Mouse (Mus musculus) bone marrow macrophage, adult 2 months (primary cell): ENCODE measurements around the gene AI464131. TPM values are rescaled to one million over a fixed set of nuclear protein-coding genes. Genes with fewer than 3 reads are reported as not detected.

Experiments used
- H3K27ac ChIP-seq: 2 replicates; pipeline ENCODE4 v1.5.1; 2012; ENCODE audit warnings: low read depth, low read length; ENCODE audit not compliant: insufficient read depth
- H3K4me1 ChIP-seq: 2 replicates; pipeline ENCODE4 v1.6.1; 2012; ENCODE audit warnings: low read length; ENCODE audit not compliant: control insufficient read depth, insufficient read depth
- H3K4me3 ChIP-seq: 2 replicates; pipeline ENCODE4 v1.5.1; 2012; ENCODE audit warnings: mild to moderate bottlenecking, low read length, moderate library complexity; ENCODE audit not compliant: insufficient read depth
- CTCF ChIP-seq: IDR thresholded peaks from 2 replicates; pipeline ENCODE4 v1.5.1; 2012; ENCODE audit warnings: low read depth, mild to moderate bottlenecking, low read length, moderate library complexity
- POLR2A ChIP-seq: IDR thresholded peaks from 2 replicates; pipeline ENCODE4 v1.6.1; 2012; ENCODE audit warnings: mild to moderate bottlenecking, low read depth, low read length, borderline replicate concordance
- polyA plus RNA-seq: library from polyadenylated mRNA; stranded (reverse); fragments of >200 nt; gene quantifications from 2 replicates; pipeline ENCODE4 v1.2.4, GENCODE M21; 2012; ENCODE audit not compliant: missing spikeins, insufficient read depth, insufficient read length

The AI464131 gene
- polyA plus RNA-seq, 1 experiment: 0.39 TPM

DNA sequence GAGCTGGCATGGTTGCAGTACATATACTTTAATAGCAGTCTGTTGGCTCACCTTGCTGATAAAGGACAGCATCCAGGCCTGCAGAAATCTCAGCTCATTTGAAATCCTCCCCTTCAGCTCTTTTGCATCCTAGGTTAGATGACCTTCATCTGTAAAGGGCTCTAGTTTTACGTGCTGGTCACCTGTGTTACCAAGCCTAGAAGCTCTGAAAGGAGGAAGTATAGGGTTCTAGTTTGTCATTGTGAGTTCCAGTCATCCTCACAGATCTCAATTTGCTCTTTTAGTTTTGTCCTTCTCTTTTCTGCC is 31.5 kb downstream of the AI464131 start:
- TF ChIP-seq POLR2A: no peak
- no peak for TF ChIP-seq CTCF
- no peak overlapping the region for H3K27ac ChIP-seq
- peaks cover 5% of the 10 kb centered on the region for H3K4me1 ChIP-seq
- no peak overlapping the region for H3K4me3 ChIP-seq

DNA sequence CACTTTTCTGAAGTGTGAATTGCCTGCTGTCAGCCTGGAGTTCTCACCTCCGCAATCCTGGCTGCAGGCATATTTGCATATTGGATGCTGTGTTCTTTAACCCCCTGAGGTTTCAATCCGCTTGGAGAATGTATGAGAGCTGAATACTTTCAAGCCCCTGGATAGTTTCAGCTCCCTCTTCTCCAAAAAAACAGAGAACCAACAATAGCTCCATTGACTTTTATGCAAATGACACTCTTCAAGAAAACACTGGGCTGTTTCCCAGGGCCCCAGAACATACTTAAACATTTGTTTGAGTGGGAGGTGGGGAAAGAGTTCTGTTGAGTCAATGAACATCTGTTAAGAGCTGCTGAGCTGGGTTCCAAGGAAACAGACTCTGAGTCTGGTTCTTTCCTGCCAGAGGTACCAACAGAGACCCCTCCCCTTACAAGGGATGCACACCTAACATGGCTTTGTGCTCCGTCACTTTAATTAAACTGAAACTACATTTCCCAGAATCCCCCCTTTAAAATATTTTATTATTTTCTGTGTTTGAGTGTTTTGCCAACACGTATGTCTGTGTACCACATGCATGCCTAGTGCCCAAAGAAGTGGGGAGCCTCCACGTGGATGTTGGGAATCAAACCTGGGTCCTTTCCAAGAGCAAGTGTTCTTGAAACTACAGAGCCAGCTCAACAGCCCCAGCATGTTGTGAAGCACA is 32.0 kb downstream of the AI464131 start:
- Histone ChIP-seq H3K4me1 (peaks cover 7% of the 10 kb centered on the region), H3K4me3 (no peak overlapping the region), H3K27ac (no peak overlapping the region)
- TF ChIP-seq CTCF: no peak
- TF ChIP-seq POLR2A: no peak

DNA sequence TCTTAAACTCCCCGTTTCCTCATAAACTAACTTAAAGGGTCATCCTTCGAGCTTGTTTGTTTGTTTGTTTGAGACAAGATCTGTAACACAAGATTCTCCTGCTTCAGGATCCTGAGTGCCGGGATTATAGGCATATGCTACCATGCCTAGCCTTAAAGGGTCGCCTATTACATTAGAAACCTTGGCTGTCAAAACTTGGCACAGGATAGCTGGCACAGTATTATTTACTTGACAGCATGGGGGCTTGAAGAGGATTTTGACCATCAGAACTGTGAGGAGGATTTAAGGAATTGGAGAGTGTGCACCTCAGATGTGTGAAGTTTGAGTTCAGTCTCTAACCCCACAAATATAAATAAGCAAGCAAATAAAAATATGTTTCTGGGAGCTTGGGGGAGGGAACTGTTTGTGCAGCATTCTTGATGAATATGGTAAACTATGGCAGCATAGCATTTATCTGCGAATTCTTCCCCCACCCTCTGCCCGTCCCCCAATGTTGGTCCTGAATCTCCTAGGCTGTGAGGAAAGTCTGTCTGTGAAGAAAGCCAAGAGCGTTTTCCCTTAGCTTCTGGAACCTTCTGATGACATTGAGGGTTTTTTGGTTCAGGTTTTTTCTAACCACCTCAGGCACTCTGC is 32.7 kb downstream of the AI464131 start:
- no peak for TF ChIP-seq POLR2A
- no peak for TF ChIP-seq CTCF
- no peak overlapping the region for H3K27ac ChIP-seq

DNA sequence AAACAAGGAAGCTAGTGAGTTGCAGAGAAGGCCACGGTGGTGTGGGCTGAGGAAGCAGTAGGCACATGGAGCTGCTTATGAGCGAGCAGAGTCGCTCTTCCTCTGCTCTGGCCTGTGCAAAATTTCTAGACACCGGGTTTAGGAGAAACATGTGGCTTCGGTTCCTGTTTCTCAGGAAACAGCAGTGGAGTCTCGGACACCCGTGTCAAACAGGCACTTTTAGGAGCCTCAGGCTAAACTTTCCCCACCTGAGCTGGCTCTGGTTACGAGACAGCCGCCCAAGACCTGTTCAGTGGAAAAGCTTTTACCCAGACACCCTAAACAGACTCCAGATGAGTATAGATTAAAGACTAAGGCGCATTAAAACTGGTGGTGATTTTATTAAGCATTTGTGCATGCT is 33.7 kb downstream of the AI464131 start:
- no peak for TF ChIP-seq POLR2A
- no peak for TF ChIP-seq CTCF
- Histone ChIP-seq H3K27ac (peak overlapping the region; percentile 58), H3K4me1 (peaks cover 8% of the 10 kb centered on the region), H3K4me3 (peak overlapping the region; percentile 2; the same call in 1 of the 2 replicates)

More for the DNA sequence above, 32.7 kb downstream of the AI464131 start:
- no peak overlapping the region for H3K4me3 ChIP-seq
- H3K4me1 ChIP-seq: peaks cover 8% of the 10 kb centered on the region

DNA sequence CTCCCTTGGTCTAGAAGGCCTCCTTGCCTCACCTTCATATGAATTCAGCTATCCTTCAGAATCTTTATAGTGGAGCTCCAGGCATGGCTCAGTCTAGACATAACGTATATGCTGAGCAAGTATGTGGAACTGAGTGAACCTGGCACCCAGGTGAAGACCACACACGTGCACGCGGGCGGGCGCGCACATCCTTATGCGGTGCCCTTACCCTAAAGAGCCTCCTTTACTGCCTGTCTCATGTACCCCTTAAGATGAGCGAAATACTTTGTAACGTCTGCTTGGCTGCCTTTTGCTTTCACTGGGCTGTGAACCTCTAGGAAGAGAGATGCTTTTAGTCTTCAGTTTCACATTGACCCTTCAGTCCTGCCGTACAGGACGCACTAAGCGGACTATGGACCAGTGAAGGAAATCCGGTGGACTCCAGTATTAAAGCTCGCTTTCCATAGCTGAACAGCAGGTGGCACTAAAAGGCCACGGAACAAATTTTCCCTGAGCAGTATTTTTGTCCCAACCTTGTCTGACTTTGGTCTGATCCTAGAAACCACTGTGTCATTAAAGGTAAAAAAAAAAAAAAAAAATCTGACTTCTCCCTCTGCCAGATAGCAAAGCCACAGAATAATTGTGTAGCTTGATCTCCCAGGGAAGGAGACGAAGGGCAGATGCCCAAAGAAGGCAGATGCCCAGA is 34.3 kb downstream of the AI464131 start:
- Histone ChIP-seq H3K4me3 (peak overlapping the region; percentile 2; the same call in 1 of the 2 replicates), H3K4me1 (peaks cover 8% of the 10 kb centered on the region), H3K27ac (peak overlapping the region; percentile 58)
- TF ChIP-seq CTCF: peak; percentile 11; the same call in 1 of the 2 replicates
- no peak for TF ChIP-seq POLR2A

DNA sequence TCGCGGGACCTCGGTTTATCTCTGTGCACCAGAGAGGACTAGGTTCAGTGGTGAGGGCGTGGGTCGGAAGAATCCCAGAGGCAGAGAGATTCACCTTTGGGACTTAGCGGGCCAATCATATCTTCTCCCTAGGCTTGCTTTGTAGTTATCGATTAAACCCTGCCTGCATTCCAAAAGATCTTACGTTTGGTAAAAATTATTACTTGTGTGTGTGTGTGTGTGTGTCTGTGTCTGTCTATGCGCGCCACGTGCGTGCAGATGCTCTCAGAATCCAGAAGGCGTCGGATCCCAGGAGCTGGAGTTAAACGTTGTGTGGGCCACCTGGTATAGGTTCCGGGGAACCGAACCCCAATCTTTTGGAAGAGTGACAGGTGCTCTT is 37.6 kb downstream of the AI464131 start:
- TF ChIP-seq CTCF (no peak), POLR2A (no peak)
- Histone ChIP-seq H3K4me1 (peaks cover 16% of the 10 kb centered on the region), H3K27ac (peak overlapping the region; percentile 27; the same call in 1 of the 2 replicates), H3K4me3 (peak overlapping the region; percentile 90)

DNA sequence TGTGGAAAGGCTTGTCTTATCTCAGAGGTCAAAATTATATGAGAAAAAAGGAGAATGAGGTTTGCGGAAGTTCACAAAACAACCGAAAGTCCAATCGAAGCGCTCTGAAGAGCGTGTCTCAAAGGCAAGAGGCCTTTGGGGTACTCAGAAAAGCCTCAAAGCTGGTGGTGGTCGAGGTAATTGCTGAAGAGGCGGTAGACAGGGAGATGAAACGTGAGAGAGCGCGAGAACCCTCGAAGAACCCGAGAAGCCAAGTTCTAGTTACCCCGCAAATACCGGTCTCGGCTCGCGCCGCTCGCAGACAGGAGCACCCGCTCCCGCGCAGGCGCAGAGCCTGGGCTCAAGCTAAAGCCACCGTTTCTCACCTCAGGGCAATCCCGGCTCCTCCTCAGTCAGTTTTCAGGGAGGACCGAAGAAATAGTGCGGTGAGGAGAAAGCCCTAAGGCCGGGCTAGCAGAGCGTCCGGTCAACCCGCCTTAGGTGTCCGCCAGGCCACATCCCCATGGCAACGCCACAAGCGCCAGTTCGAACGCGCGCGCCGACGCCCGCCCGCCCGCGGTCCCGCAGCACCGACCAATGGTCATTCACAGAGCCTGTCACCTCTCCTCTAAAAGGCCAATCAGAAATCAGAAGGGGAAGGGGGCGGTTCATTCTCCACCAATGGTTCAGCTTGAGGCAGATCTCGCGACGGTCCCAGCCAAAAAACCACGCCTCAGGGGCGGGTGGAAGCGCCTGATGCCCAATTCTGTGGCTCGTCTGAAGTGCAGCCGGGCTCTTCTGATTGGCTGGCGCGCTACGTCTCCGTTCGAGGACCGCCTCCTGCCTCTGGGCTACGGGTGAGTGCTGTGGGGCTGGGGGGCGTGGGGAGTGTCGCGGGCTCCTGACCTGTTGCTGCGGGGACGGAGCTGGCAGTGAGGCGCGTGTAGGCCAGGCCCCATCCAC is 38.3 kb downstream of the AI464131 start, which contains the start of the genes Kif24 and Nudt2:
Gene Kif24 (minus strand): TSS at position 543 of the 942 bp plus-strand sequence.
Gene Nudt2 (plus strand): TSS at position 807 of the 942 bp plus-strand sequence.
- TF ChIP-seq CTCF (no peak), POLR2A (no peak)
- H3K4me3 ChIP-seq: peak within 1 kb of the TSS; percentile 90
- peak within 1 kb of the TSS; percentile 57 for H3K27ac ChIP-seq
- peaks cover 15% of the 10 kb centered on the region for H3K4me1 ChIP-seq

DNA sequence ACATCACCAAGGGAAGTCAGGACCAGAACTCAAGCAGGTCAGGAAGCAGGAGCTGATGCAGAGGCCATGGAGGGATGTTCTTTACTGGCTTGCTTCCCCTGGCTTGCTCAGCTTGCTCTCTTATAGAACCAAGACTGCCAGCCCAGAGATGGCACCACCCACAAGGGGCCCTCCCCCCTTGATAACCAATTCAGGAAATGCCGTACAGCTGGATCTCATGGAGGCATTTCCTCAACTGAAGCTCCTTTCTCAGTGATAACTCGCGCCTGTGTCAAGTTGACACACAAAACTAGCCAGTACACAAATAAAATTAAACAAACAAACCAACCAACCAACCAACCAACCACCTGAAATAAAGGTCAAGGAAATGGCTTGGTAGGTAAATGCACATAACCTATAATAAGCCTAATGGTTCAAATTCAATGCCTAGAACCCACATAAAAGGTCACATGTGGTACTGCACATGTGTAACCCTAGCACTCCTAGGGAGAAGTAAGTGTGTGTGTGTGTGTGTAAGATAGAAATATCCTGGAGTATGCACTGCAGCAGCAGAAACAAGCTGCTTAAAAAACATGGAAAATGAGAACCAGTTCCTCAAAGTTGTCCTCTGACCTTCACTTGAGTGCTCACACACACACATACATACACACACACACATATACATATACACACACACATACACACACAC is 39.7 kb downstream of the AI464131 start:
- Histone ChIP-seq H3K4me1 (peaks cover 11% of the 10 kb centered on the region), H3K27ac (peak overlapping the region; percentile 57), H3K4me3 (peak overlapping the region; percentile 86)

DNA sequence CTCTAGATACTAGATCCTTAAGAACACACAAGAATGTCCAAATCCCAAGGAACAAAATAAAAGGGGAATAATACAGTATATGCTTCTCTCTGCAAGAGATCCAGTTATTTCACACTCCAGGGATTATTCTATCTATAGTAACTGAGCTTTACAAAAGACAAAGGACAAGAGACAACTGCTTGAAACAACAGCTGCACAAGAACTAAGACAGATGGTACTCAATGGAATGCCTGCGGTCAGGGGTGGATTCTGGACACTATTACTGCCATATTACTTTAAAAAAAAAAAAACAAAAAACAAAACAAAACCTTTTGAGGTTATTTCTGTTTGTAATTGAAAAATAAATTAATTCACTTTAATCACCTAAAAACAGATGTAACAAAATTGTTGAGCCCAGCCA is 42.2 kb downstream of the AI464131 start:
- Histone ChIP-seq H3K27ac (no peak overlapping the region), H3K4me1 (peaks cover 8% of the 10 kb centered on the region), H3K4me3 (no peak overlapping the region)
- no peak for TF ChIP-seq POLR2A
- no peak for TF ChIP-seq CTCF

DNA sequence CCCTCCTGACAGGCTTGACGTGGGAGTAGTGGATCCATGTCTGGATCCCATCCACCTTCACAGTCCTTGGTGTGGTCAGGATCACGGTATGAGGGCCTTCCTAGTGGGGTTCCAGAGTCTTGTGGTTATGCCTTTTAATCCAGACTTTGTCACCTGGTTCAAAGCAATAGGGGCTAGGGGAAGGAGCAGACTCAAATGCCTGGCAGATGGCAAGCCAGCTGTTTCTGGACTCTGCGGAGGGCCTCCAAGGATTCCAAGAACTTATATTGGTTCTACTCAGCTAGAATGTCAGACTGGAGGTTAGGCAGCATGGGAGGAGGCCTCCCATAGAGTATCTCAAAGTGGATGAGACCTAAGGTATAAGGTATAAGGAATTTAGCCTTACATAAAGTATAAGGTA is 55.3 kb downstream of the AI464131 start:
- Histone ChIP-seq H3K4me1 (no peaks in the 10 kb centered on the region), H3K27ac (no peak overlapping the region), H3K4me3 (no peak overlapping the region)
- TF ChIP-seq CTCF (no peak), POLR2A (no peak)

Other genes starting within 250 kb of the AI464131 start
- 30.6 and 37.2 TPM in 2 replicates for gene Ubap2, start 227.9 kb downstream of the AI464131 start, polyA plus RNA-seq
- gene Dcaf12, start 188.2 kb downstream of the AI464131 start, polyA plus RNA-seq: 47.2 and 47.4 TPM in 2 replicates
- 106 and 116 TPM in 2 replicates for gene Ubap1, start 154.1 kb downstream of the AI464131 start, polyA plus RNA-seq
- gene Kif24, start 38.2 kb downstream of the AI464131 start, polyA plus RNA-seq: 3.6 and 4.0 TPM in 2 replicates
- gene Nudt2, start 37.9 kb downstream of the AI464131 start, polyA plus RNA-seq: 28.7 and 29.4 TPM in 2 replicates
- 4.6 TPM in 1 of 2 replicates, not detected in the other for gene 1110017D15Rik, start 14.3 kb upstream of the AI464131 start, polyA plus RNA-seq
- gene Fam219a, start 66.5 kb upstream of the AI464131 start, polyA plus RNA-seq: 35.2 and 35.6 TPM in 2 replicates
- not detected in 2 replicates for gene Dnaic1, start 66.7 kb upstream of the AI464131 start, polyA plus RNA-seq
- 1.0 and 1.5 TPM in 2 replicates for gene Enho, start 137.2 kb upstream of the AI464131 start, polyA plus RNA-seq
- gene Cntfr, start 194.0 kb upstream of the AI464131 start, polyA plus RNA-seq: not detected in 2 replicates
- 36.8 and 43.2 TPM in 2 replicates for gene Il11ra1, start 196.9 kb upstream of the AI464131 start, polyA plus RNA-seq
- 19.1 and 20.0 TPM in 2 replicates for gene Rpp25l, start 210.5 kb upstream of the AI464131 start, polyA plus RNA-seq
- 75.2 and 75.7 TPM in 2 replicates for gene Dctn3, start 220.1 kb upstream of the AI464131 start, polyA plus RNA-seq
- gene Arid3c, start 228.1 kb upstream of the AI464131 start, polyA plus RNA-seq: not detected in 2 replicates